14 mouse cellular contexts compared by ENCODE assay signal in the genomic region with DNA sequence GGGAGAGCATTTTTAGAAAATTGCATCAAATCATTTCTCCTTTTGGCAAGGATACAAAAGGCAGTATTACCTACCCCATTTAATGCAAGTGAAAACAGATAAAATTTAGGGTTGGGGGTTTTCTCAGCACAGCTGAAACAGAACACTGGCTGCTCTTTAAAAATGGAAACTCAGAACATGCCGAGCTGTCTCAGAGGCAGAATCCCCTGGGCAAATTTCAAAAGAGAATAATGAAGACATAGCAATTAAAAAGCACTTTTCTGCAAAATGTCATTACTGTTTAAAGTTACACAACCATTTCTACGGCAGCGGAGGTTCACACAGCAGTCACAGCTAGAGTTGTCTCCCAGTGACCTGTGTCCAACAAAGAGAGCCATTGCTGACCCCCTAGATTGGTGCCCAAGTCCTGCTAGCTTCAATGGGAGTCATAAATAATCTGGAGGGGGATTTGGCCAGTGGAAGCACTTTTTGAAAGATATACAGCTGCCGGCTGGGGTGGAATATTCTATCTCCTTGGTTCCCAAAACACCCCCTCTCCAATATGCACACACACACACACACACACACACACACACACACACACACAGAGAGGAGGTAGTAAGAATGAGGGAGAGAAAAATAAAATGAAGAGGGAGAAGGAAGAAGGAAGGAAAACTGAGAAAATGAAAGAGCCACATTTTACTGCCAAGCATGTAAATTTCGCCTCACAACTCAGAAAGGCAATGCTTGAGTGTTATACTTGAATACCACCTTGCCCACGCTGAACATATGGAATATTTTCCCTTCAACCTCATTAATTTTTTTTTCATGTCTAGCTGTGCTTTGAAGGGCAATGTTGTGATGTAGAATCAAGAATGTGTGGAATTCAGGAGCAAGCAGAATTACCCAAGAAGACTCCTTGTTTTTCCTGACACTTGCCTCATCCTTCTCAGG.
A peak's percentile ranks its signal among the peaks of the same experiment; 100 is the strongest.
DNase-seq lines count a peak whose midpoint lies in the region; ATAC-seq and TF ChIP-seq lines count a peak whose summit lies in the region.
"Had no signal": no experiment of that assay in that cellular context is flagged by ENCODE, and none has a peak within 500 bp of the region (broad histone marks: within the 10 kb centered on the region; RNA-seq: fewer than 3 reads in every experiment).

No protein-coding gene starts in this region.

- no peaks in the 10 kb centered on the region for H3K9me3 ChIP-seq in hindbrain, embryonic 15.5 days
- H3K9me3 ChIP-seq in hindbrain, embryonic 10.5 days = no peaks in the 10 kb centered on the region
- H3K9me3 ChIP-seq in lung, embryonic 16.5 days (ENCODE audit: control insufficient read depth, low read length) = no peaks in the 10 kb centered on the region
- no peaks in the 10 kb centered on the region for H3K9me3 ChIP-seq in heart, embryonic 11.5 days (replicated peaks; ENCODE audit: control insufficient read depth, low read length)
- H3K9me3 ChIP-seq: forebrain, embryonic 15.5 days; G1E; midbrain, embryonic 12.5 days had no signal

- no peak overlapping the region for H3K4me3 ChIP-seq in hindbrain, embryonic 15.5 days
- no peak overlapping the region for H3K4me3 ChIP-seq in hindbrain, embryonic 10.5 days
- H3K4me3 ChIP-seq in lung, embryonic 16.5 days (ENCODE audit: low read length) = no peak overlapping the region
- no peak overlapping the region for H3K4me3 ChIP-seq in heart, embryonic 11.5 days (ENCODE audit: low read depth, low read length)
- H3K4me3 ChIP-seq: forebrain, embryonic 15.5 days; midbrain, embryonic 12.5 days had no signal

- 0 out of 2 replicates have a peak, but pooled peaks cover 3% of the 10 kb centered on the region for H3K36me3 ChIP-seq in hindbrain, embryonic 15.5 days
- H3K36me3 ChIP-seq in hindbrain, embryonic 10.5 days = no peaks in the 10 kb centered on the region
- no peaks in the 10 kb centered on the region for H3K36me3 ChIP-seq in lung, embryonic 16.5 days (ENCODE audit: control insufficient read depth, insufficient read depth, low read length)
- no peaks in the 10 kb centered on the region for H3K36me3 ChIP-seq in heart, embryonic 11.5 days (ENCODE audit: control insufficient read depth, insufficient read depth, low read length)
- H3K36me3 ChIP-seq: forebrain, embryonic 15.5 days; G1E; midbrain, embryonic 12.5 days had no signal

- no peak overlapping the region for H3K9ac ChIP-seq in hindbrain, embryonic 15.5 days
- H3K9ac ChIP-seq in lung, embryonic 16.5 days (ENCODE audit: low read length) = no peak overlapping the region
- H3K9ac ChIP-seq in heart, embryonic 11.5 days (ENCODE audit: low read depth, low read length) = no peak overlapping the region
- H3K9ac ChIP-seq: forebrain, embryonic 15.5 days; midbrain, embryonic 12.5 days had no signal

- TF ChIP-seq POLR2A in brain, embryonic 14.5 days (IDR thresholded peaks at IDR 0.05; ENCODE audit: borderline replicate concordance, extremely low read depth, insufficient read depth, insufficient read length, poor library complexity, severe bottlenecking) = no peak

- 65% methylated on average over 6 of the region's 6 CpGs for WGBS in hindbrain, embryonic 15.5 days
- 83% methylated on average over 6 of the region's 6 CpGs for WGBS in hindbrain, embryonic 10.5 days
- 42% methylated on average over 6 of the region's 6 CpGs for WGBS in lung, embryonic 16.5 days
- 73% methylated on average over 6 of the region's 6 CpGs for WGBS in heart, embryonic 11.5 days (ENCODE audit: insufficient replicate concordance)

- 0 out of 2 replicates have a peak overlapping the region, but pooled peaks have one; percentile 4 for H3K27ac ChIP-seq in hindbrain, embryonic 15.5 days (replicated peaks)
- H3K27ac ChIP-seq in hindbrain, embryonic 10.5 days = no peak overlapping the region
- 0 out of 2 replicates have a peak overlapping the region, but pooled peaks have one; percentile 6 for H3K27ac ChIP-seq in lung, embryonic 16.5 days (ENCODE audit: low read length)
- H3K27ac ChIP-seq in heart, embryonic 11.5 days (ENCODE audit: low read depth, low read length) = no peak overlapping the region
- H3K27ac ChIP-seq: forebrain, embryonic 15.5 days; midbrain, embryonic 12.5 days had no signal

- H3K4me2 ChIP-seq in hindbrain, embryonic 15.5 days = no peak overlapping the region
- no peak overlapping the region for H3K4me2 ChIP-seq in lung, embryonic 16.5 days (ENCODE audit: low read depth, low read length)
- H3K4me2 ChIP-seq in heart, embryonic 11.5 days = no peak overlapping the region
- H3K4me2 ChIP-seq: forebrain, embryonic 15.5 days; midbrain, embryonic 12.5 days had no signal

- ATAC-seq in hindbrain, embryonic 15.5 days (ENCODE audit: low FRiP score, low read depth) = no peak
- ATAC-seq in lung, embryonic 16.5 days (ENCODE audit: low read depth) = peak; percentile 94
- ATAC-seq in heart, embryonic 11.5 days (replicated peaks; ENCODE audit: insufficient number of reproducible peaks, low FRiP score, low TSS enrichment) = no peak
- ATAC-seq: forebrain, embryonic 15.5 days had no signal

- 0 out of 2 replicates have a peak, but pooled peaks cover 4% of the 10 kb centered on the region for H3K4me1 ChIP-seq in hindbrain, embryonic 15.5 days (replicated peaks)
- no peaks in the 10 kb centered on the region for H3K4me1 ChIP-seq in hindbrain, embryonic 10.5 days (replicated peaks)
- no peaks in the 10 kb centered on the region for H3K4me1 ChIP-seq in lung, embryonic 16.5 days (replicated peaks; ENCODE audit: control insufficient read depth, insufficient read depth, low read length)
- H3K4me1 ChIP-seq in heart, embryonic 11.5 days (ENCODE audit: control insufficient read depth, insufficient read depth, low read length) = no peaks in the 10 kb centered on the region
- H3K4me1 ChIP-seq: forebrain, embryonic 15.5 days; midbrain, embryonic 12.5 days had no signal

- no peak for DNase-seq in hindbrain, embryonic 10.5 days (ENCODE audit: low spot score)
- no peak for DNase-seq in lung, postnatal 14 days
- peak; percentile 27 for DNase-seq in brain, embryonic 14.5 days (ENCODE audit: low read depth)
- peak; percentile 37 to 38 for DNase-seq in left cerebral cortex, adult 9 months (ENCODE audit: low spot score in 2 of 2)
- no peak for DNase-seq in thymus, postnatal 25 days
- DNase-seq: adrenal gland, adult 8-10 months; cerebellum, postnatal 25 days; kidney, adult 9 months had no signal

- no peaks in the 10 kb centered on the region for H3K27me3 ChIP-seq in hindbrain, embryonic 15.5 days
- no peaks in the 10 kb centered on the region for H3K27me3 ChIP-seq in hindbrain, embryonic 10.5 days (ENCODE audit: insufficient read depth, poor library complexity, severe bottlenecking)
- no peaks in the 10 kb centered on the region for H3K27me3 ChIP-seq in lung, embryonic 16.5 days (ENCODE audit: control insufficient read depth, insufficient read depth, low read depth, low read length)
- H3K27me3 ChIP-seq in heart, embryonic 11.5 days (ENCODE audit: control insufficient read depth, insufficient read depth, low read length) = no peaks in the 10 kb centered on the region
- H3K27me3 ChIP-seq: forebrain, embryonic 15.5 days; midbrain, embryonic 12.5 days had no signal

- TF ChIP-seq CTCF in brain, embryonic 14.5 days (IDR thresholded peaks at IDR 0.05; ENCODE audit: borderline replicate concordance, extremely low read depth, insufficient read depth, insufficient read length) = no peak

Comparison
In these comparisons a context has a peak if more than half of its experiments do, and no peak if none do; other contexts are left out.
1. H3K27ac ChIP-seq: peak in hindbrain, embryonic 15.5 days (single experiment) and lung, embryonic 16.5 days (single experiment); none in hindbrain, embryonic 10.5 days (single experiment) and heart, embryonic 11.5 days (single experiment).
2. DNase-seq: peak in brain, embryonic 14.5 days (single experiment) and left cerebral cortex, adult 9 months (2 of 2); none in hindbrain, embryonic 10.5 days (single experiment), lung, postnatal 14 days (single experiment) and thymus, postnatal 25 days (single experiment).